Mouse (Mus musculus) heart, embryonic 10.5 days (tissue): ENCODE results near the gene Camta1. TPM values are rescaled to one million over a fixed set of nuclear protein-coding genes. Genes with fewer than 3 reads are reported as not detected.
A peak's percentile ranks its signal among the peaks of the same experiment; 100 is the strongest.

Experiments
- DNase-seq: peaks from one replicate; pipeline ENCODE4 v3.0.0-alpha.2; 2017; ENCODE audit warnings: low spot score
- H3K27ac ChIP-seq: fragments of 300-500 bp; sonication (generic); 2 replicates; pipeline ENCODE4 v1.5.1; 2016; ENCODE audit warnings: mild to moderate bottlenecking
- H3K27me3 ChIP-seq: fragments of 300-500 bp; sonication (generic); 2 replicates; pipeline ENCODE4 v1.6.1; 2016; ENCODE audit warnings: mild to moderate bottlenecking; ENCODE audit not compliant: poor library complexity, insufficient read depth, severe bottlenecking
- H3K36me3 ChIP-seq: fragments of 300-500 bp; sonication (generic); 2 replicates; pipeline ENCODE4 v1.6.1; 2016; ENCODE audit warnings: mild to moderate bottlenecking, moderate library complexity
- H3K4me1 ChIP-seq: fragments of 300-500 bp; sonication (generic); 2 replicates; pipeline ENCODE4 v1.6.1; 2016; ENCODE audit warnings: mild to moderate bottlenecking
- H3K4me3 ChIP-seq: fragments of 300-500 bp; sonication (generic); 2 replicates; pipeline ENCODE4 v1.5.1; 2016; ENCODE audit warnings: mild to moderate bottlenecking, moderate library complexity
- H3K9me3 ChIP-seq: fragments of 300-500 bp; sonication (generic); 2 replicates; pipeline ENCODE4 v1.6.1; 2016; ENCODE audit warnings: mild to moderate bottlenecking, moderate library complexity
- WGBS: fragments of 180-500 bp; shearing (Covaris S2); methylation state at CpG from one replicate; pipeline ENCODE4 v1.1.7; 2016; 5-methylcytosine and 5-hydroxymethylcytosine counted together
- polyA plus RNA-seq: library from polyadenylated mRNA; unstranded; fragments of >200 nt; fragmentation: Nextera tagmentation; extraction: Ambion mirVana; gene quantifications from 2 replicates; pipeline ENCODE4 v1.2.1, GENCODE M21; 2016

Gene Camta1
- polyA plus RNA-seq, 1 experiment from 2014 or later, result 115 TPM

DNA sequence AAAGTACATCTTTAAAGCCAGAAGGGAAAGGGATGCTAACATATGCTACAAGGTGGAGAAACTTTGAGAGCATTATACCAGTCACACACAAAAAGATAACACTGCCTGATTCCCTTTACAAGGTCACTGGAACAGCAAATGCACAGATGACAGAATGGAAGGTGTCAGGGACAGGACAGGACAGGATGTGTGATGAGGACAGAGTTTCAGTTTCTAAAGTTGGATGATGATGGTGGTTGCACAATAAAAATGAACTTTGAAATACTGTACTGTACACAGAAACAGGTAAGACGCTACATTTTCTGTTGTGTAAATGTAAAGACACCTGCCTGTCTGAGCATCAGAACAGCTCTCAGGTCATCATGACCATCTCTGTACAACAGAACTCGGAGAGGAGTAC, 57.5 kb downstream of the Camta1 start:
- H3K4me1 ChIP-seq, result peaks cover 22% of the 10 kb centered on the region; the same call in 1 of the 2 replicates
- H3K4me3 ChIP-seq, result no peak overlapping the region
- H3K27me3 ChIP-seq, result no peaks in the 10 kb centered on the region
- H3K9me3 ChIP-seq, result no peaks in the 10 kb centered on the region
- DNase-seq, result no peak
- WGBS, result 85% methylated on average over 2 of the region's 2 CpGs
- H3K27ac ChIP-seq, result no peak overlapping the region
- no peaks in the 10 kb centered on the region for H3K36me3 ChIP-seq

DNA sequence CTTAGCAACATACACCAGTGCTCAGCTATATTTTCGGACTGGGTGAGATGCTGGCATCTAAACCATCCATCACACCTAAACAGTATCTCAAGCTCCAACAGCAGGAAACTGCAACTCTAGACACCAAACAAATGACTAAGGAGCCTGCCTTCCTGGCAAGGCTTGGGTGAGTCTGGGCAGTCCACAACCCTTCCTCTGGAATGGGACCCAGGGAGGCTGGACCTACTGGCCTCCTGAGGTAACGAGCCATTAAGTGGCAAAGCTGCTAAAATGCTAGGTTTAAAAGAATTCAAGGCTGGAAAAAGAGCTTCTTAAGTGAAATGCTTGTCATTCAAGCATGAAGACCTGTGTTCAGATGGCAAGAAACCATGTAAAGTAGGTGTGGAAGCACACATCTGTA, 63.0 kb downstream of the Camta1 start:
- no peak for DNase-seq
- no peaks in the 10 kb centered on the region for H3K27me3 ChIP-seq
- no peaks in the 10 kb centered on the region for H3K9me3 ChIP-seq
- H3K4me1 ChIP-seq, result peaks cover 12% of the 10 kb centered on the region; the same call in 1 of the 2 replicates
- H3K4me3 ChIP-seq, result no peak overlapping the region
- H3K27ac ChIP-seq, result no peak overlapping the region
- WGBS, result 85% methylated on average over 2 of the region's 2 CpGs
- H3K36me3 ChIP-seq, result no peaks in the 10 kb centered on the region

DNA sequence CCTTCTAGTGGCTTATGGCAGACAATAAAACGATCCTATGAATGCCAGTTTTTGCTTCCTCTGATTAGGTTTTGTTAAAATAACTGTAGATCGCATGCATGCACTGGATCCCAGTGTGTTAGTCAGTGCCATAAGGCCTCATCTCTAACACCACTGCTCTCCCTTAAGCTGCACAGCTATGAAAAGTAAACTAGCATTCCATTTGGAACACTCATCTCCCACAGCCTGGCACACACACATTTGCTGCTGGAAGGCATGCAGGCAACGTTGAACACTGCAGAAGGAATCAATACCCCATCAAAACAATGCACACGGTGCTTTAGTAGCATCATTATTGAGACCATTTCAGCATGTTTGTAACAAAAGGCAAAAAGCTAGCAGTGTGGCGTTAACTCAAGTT, 68.0 kb downstream of the Camta1 start:
- H3K4me1 ChIP-seq, result peaks cover 28% of the 10 kb centered on the region; the same call in 1 of the 2 replicates
- WGBS, result 84% methylated on average over 5 of the region's 5 CpGs
- DNase-seq, result no peak
- no peak overlapping the region for H3K27ac ChIP-seq
- H3K36me3 ChIP-seq, result peaks cover 8% of the 10 kb centered on the region; the same call in 1 of the 2 replicates
- H3K9me3 ChIP-seq, result no peaks in the 10 kb centered on the region
- H3K4me3 ChIP-seq, result no peak overlapping the region
- no peaks in the 10 kb centered on the region for H3K27me3 ChIP-seq

DNA sequence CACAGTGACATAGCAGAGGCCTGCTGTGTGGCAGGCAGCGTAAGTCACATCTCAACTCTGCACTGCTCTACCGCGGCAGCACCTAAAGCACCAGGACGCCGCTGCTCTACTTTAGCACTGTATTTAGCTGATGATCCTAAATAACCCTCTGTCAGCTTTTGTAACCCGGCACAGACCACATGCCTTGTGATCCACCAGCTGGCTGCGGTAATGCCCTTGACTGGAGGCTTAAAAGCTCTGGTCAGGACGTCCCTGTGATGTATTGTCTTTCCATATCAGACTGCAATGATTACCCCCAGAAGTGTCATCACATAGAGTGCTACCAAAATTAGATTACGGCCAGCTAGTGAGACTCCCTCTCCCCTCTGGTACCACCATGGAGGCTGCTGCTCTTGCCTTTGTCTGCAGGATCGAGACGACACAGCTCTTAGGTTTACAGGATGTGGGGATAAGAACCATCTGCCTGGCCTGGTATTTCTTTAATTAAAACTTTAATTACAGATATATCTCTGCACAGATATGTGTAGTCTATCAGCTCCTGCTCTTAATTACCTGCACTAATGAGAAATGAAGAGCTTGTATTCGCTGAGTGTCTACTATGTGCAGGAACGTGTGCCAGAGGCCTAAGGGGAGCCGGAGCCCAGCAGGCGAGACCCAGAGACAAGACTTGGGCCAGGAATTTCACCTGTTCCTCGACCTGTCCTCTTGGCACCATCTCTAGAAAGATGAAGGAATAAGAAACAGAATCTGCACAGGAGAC, 74.5 kb downstream of the Camta1 start:
- no peak for DNase-seq
- 73% methylated on average over 16 of the region's 16 CpGs for WGBS
- Histone ChIP-seq H3K9me3 (no peaks in the 10 kb centered on the region), H3K4me3 (no peak overlapping the region), H3K27ac (peak overlapping the region; percentile 56), H3K4me1 (peaks cover 56% of the 10 kb centered on the region), H3K27me3 (no peaks in the 10 kb centered on the region), H3K36me3 (peaks cover 8% of the 10 kb centered on the region; the same call in 1 of the 2 replicates)

DNA sequence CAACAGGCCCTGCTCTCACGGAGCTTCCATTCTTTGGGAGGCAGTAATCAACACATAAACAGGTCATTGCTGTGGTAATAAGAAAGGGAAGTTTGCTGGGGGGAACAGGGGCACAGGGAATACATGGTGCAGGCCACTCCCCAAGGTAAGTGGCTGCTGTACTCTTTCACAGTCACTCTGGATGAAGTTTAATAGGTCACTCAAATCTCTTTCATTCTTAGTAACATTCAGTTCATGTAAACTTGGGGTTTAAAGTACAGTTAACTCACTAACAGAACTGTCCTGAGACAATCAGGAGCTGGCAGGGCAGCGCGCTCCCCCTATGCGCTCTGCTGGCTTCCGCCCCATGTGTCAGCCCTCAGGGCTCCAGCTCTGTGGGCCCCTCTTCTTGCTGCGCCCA, 81.2 kb downstream of the Camta1 start:
- Histone ChIP-seq H3K4me3 (no peak overlapping the region), H3K27ac (no peak overlapping the region), H3K36me3 (no peaks in the 10 kb centered on the region), H3K9me3 (no peaks in the 10 kb centered on the region), H3K4me1 (peaks cover 24% of the 10 kb centered on the region), H3K27me3 (no peaks in the 10 kb centered on the region)
- DNase-seq, result no peak
- WGBS, result 87% methylated on average over 6 of the region's 6 CpGs

DNA sequence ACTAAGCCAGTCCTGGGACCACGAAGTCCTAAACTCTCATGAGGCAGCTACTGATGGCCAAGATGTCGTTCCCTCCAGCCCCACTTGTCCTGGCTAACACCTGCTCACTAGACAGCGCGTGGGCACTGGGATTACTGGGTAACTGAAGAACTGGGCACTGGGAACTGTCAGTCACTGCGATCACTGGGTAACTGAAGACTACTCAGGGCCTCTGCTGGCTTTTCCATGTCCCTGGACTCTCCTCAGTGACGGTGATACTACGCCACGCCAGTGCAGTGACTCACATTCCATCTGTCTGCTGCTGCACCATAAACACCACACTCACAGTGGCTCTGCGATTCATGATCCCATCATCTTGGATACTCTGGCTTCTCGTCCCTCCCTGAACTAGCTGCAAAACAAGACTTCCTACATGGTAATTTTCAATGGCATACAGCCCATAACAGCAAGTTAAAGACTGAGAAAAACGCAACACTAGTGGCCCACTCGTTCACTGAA, 81.7 kb downstream of the Camta1 start:
- 86% methylated on average over 12 of the region's 12 CpGs for WGBS
- no peak overlapping the region for H3K27ac ChIP-seq
- H3K9me3 ChIP-seq, result no peaks in the 10 kb centered on the region

DNA sequence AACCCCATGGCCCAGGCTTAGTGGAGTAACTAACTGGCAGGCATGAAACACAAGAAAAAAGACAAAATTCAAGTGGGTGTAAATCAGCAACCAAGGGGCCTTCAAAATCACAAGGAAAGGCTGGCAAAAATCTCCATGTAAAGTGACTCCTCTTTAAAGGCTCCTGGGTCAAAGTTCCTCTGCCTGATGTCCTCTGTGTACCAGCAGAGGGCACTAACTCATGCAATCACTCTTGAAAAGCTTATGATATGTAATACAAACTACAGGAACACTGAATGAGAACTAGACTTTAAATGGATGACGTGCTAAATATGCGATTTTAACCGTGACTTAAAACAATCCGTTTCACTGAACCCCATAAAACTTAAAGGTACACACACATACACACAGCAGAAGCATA, 83.2 kb downstream of the Camta1 start:
- no peak overlapping the region for H3K27ac ChIP-seq
- no peaks in the 10 kb centered on the region for H3K27me3 ChIP-seq
- peaks cover 17% of the 10 kb centered on the region; the same call in 1 of the 2 replicates for H3K4me1 ChIP-seq
- no peak for DNase-seq
- H3K36me3 ChIP-seq, result no peaks in the 10 kb centered on the region
- no peak overlapping the region for H3K4me3 ChIP-seq
- no peaks in the 10 kb centered on the region for H3K9me3 ChIP-seq
- WGBS, result 78% methylated on average over 4 of the region's 4 CpGs

More for the DNA sequence above, 81.7 kb downstream of the Camta1 start:
- no peaks in the 10 kb centered on the region for H3K36me3 ChIP-seq
- H3K27me3 ChIP-seq, result no peaks in the 10 kb centered on the region
- peaks cover 19% of the 10 kb centered on the region for H3K4me1 ChIP-seq
- H3K4me3 ChIP-seq, result no peak overlapping the region
- no peak for DNase-seq

DNA sequence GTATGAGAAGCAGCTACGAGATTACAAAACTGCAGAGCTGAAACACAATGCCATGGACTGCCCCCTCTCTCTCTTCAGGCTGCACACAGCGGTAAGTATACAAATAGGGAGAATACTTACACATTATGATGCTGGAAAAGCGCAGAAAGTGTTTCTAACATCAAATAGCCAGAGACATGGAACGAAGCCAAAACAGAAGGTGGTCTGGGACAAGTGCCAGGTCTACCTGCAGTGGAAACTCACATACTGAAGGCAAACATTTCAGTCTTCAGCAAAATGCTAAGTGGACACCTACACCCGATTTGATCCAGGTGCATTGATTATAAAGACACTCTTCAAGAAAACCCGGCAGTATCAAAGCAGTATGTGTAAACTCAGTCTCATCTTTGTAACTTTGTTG, 84.2 kb downstream of the Camta1 start:
- DNase-seq, result no peak
- 91% methylated on average over 6 of the region's 6 CpGs for WGBS

DNA sequence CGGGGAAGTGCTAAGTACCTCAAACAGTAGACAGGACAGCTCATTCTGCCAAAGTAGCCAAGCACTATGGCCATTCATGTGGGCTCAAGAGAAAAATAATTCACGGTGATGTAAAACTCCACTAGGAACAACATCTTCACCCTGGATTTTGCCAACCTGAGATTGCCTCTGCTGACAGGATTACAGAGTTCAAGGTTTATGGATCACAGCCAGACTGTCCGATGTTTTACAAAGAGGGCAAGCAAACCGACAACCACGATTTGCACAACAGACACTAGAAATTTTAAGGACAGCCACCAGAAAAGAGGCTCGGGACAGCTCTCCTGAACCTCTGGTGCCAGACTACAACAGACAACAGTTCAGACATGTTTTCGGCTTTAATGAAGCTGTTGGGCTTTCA, 86.2 kb downstream of the Camta1 start:
- 92% methylated on average over 7 of the region's 7 CpGs for WGBS
- no peak overlapping the region for H3K27ac ChIP-seq
- peaks cover 14% of the 10 kb centered on the region; the same call in 1 of the 2 replicates for H3K4me1 ChIP-seq
- H3K36me3 ChIP-seq, result no peaks in the 10 kb centered on the region
- H3K27me3 ChIP-seq, result no peaks in the 10 kb centered on the region
- no peaks in the 10 kb centered on the region for H3K9me3 ChIP-seq
- H3K4me3 ChIP-seq, result no peak overlapping the region
- no peak for DNase-seq

More for the DNA sequence above, 84.2 kb downstream of the Camta1 start:
- Histone ChIP-seq H3K9me3 (no peaks in the 10 kb centered on the region), H3K4me3 (no peak overlapping the region), H3K27me3 (no peaks in the 10 kb centered on the region), H3K27ac (no peak overlapping the region), H3K4me1 (peaks cover 17% of the 10 kb centered on the region; the same call in 1 of the 2 replicates), H3K36me3 (no peaks in the 10 kb centered on the region)

DNA sequence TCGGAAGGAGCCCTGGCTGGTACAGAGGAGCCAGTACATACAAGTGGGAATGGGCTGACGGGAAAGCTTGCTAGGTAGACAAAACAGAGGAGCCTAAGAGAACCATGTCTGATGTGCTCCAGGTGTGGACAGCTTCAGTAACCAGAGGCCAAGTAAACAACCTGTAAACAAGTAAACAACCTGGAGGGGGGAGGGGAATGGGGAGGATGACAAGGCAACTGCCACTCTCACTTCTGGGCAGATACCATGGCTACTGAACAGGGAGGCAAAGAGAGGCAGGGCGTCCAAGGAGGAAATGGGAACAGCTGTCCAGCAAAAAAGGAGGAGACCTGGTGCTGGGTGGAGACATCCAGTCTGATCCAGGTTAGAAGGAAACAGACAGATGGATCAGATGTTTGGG, 88.0 kb downstream of the Camta1 start:
- WGBS, result 85% methylated on average over 3 of the region's 3 CpGs
- Histone ChIP-seq H3K36me3 (no peaks in the 10 kb centered on the region), H3K27ac (no peak overlapping the region), H3K27me3 (no peaks in the 10 kb centered on the region), H3K4me3 (no peak overlapping the region), H3K9me3 (no peaks in the 10 kb centered on the region), H3K4me1 (peaks cover 12% of the 10 kb centered on the region; the same call in 1 of the 2 replicates)
- no peak for DNase-seq

DNA sequence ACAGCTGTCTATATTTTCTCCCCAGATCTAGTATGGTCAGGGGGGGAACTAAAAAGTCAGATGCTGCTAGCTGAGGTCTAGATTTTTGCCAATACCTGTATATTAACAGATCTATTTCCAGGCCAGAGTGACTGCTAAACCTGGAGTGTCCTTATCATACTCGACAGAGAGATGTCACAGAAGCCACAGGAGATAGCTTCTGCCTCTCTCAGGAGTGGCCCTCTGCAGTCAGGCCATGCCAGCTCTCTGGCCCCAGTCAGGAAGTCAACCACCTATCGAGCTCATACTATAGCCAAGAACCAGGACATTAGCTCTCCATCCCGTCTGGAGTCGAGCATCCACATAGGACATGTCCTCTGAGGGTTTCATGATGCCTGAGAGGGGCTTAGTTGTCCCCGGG, 88.7 kb downstream of the Camta1 start:
- no peaks in the 10 kb centered on the region for H3K36me3 ChIP-seq
- WGBS, result 73% methylated on average over 5 of the region's 5 CpGs
- no peaks in the 10 kb centered on the region for H3K27me3 ChIP-seq
- H3K4me3 ChIP-seq, result no peak overlapping the region
- no peaks in the 10 kb centered on the region for H3K9me3 ChIP-seq
- no peak overlapping the region for H3K27ac ChIP-seq
- no peak for DNase-seq
- H3K4me1 ChIP-seq, result peaks cover 12% of the 10 kb centered on the region; the same call in 1 of the 2 replicates

DNA sequence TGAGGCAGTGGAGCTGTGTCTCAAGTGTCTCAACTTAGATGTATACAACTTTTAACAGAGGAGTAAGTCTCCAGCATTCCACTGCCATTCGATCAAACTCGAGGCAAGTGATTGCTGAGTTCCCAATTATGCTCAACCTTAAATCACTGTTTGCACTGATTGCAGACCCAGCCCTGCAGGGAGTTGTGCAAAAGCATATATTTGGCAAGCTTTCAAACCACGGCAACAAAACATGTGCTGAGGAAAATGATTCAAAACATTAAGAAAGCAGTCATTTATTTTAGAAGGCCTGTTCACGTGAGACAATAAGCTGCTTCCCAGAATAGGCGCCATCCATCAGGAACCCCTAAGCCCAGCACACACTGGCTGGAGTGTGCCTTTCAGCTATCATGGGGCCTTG, 91.0 kb downstream of the Camta1 start:
- Histone ChIP-seq H3K27me3 (no peaks in the 10 kb centered on the region), H3K27ac (no peak overlapping the region), H3K9me3 (no peaks in the 10 kb centered on the region), H3K36me3 (no peaks in the 10 kb centered on the region), H3K4me1 (peaks cover 10% of the 10 kb centered on the region; the same call in 1 of the 2 replicates), H3K4me3 (no peak overlapping the region)
- no peak for DNase-seq
- WGBS, result 86% methylated on average over 5 of the region's 5 CpGs

DNA sequence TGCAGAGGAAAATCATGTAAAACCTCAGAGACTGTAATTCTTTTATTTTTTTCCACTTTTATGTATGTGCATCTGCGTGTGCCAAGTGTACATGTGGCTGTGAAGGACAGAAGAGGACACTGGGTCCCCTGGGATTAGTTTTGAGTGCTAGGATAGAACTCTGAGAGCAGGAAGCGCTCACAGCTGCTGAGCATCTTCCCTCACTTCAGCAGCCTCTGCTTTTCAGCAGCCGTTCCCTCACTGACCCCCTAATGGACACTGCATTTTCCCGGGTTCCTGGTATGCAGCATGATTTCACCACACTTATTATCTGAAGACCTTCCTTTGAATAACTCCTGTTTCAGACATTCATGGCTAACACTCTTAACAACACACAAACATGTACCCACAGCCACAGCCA, 93.9 kb downstream of the Camta1 start:
- Histone ChIP-seq H3K9me3 (no peaks in the 10 kb centered on the region), H3K27me3 (no peaks in the 10 kb centered on the region), H3K4me3 (no peak overlapping the region), H3K4me1 (peaks cover 8% of the 10 kb centered on the region; the same call in 1 of the 2 replicates), H3K27ac (no peak overlapping the region), H3K36me3 (no peaks in the 10 kb centered on the region)
- 80% methylated on average over 4 of the region's 4 CpGs for WGBS
- no peak for DNase-seq
